Mouse (Mus musculus) 3T3-L1 (cell line): Measurements from ENCODE around the gene Rragd.
A peak's percentile ranks its signal among the peaks of the same experiment; 100 is the strongest.
"Not testable (repeated sequence)": the region's sequence is repeated elsewhere in the genome, so short reads cannot be mapped to it uniquely, and the experiment has no call there.

Source experiments
- DNase-seq: peaks from one replicate; pipeline ENCODE4 v3.0.0-alpha.2; 2015; ENCODE audit warnings: low read depth, low spot score

Rragd gene

GRCm38 (mm10) chr4:32984801-32985675 lies 2.2 kb downstream of the Rragd start:
- no peak for DNase-seq

GRCm38 (mm10) chr4:32985684-32986083 lies 2.8 kb downstream of the Rragd start:
- no peak for DNase-seq

GRCm38 (mm10) chr4:32987006-32987405 lies 4.2 kb downstream of the Rragd start:
- no peak for DNase-seq

DNA sequence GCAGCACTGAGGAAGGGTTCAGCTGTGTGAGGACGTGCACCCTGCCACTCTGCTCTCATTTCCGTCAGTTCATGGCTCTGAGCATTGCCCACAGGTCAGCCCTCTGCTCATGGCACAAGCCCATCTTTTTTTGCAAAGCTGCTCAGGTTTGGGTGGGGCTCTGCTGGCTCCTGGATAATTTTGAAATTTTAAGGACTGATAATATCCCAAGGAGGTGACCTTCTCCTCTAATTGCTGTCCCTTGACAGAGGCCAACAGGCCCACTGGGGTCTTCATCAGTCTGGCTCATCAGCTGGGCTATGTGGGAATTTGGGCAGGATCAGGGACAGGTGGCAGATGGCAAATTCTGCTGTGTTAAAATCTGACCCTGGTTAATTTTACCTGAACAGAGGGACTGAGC lies 6.5 kb downstream of the Rragd start:
- no peak for DNase-seq

GRCm38 (mm10) chr4:32994168-32994567 lies 11.3 kb downstream of the Rragd start:
- DNase-seq: no peak

DNA sequence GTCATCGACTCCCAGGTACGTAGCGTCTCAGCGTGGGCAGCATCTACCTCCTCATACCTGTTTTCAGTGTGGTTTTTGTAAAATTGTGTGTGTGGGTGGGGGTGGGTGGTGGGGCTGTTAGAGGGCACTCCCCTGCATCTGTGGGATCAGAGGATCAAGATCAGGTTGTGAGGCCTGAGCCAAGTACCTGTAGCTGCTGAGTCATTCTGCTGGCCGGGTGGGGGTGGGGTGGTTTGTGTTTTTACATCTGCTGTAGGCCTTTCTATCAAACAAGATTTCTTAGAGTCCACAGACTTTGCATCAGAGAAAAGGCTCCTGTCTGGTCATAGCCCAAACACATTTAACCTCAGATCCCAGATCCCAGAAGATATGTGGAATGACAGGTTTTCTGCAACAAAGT lies 13.2 kb downstream of the Rragd start:
- DNase-seq: no peak

DNA sequence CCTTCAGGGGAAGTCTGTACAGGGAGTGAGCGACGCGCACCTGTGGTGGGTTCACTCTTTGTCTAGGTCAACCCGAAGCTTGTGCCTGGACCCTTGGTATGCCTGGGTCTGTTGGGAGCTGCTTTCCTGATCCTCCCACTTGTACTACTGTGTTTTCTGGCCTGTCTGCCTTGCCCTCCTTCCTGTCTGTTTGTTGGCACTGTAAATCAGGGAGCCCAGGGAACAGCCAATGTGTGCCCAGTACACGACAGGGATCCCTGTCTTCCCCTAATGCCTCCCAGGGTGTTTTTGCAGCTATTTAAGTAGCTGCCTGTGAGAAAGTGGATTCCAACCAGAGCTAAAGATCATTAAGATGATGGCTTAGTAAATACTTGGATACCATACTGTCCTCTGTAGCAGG lies 14.7 kb downstream of the Rragd start:
- no peak for DNase-seq

- no peak for DNase-seq
These were observed 16.2 kb downstream of the Rragd start for GRCm38 (mm10) chr4:32998996-32999395.

- DNase-seq: no peak
These were observed 19.2 kb downstream of the Rragd start for GRCm38 (mm10) chr4:33002081-33002480.

GRCm38 (mm10) chr4:33005595-33006470 lies 23.0 kb downstream of the Rragd start:
- not testable (repeated sequence) for DNase-seq

- DNase-seq: no peak
These were observed 24.0 kb downstream of the Rragd start for GRCm38 (mm10) chr4:33006844-33007243.

DNA sequence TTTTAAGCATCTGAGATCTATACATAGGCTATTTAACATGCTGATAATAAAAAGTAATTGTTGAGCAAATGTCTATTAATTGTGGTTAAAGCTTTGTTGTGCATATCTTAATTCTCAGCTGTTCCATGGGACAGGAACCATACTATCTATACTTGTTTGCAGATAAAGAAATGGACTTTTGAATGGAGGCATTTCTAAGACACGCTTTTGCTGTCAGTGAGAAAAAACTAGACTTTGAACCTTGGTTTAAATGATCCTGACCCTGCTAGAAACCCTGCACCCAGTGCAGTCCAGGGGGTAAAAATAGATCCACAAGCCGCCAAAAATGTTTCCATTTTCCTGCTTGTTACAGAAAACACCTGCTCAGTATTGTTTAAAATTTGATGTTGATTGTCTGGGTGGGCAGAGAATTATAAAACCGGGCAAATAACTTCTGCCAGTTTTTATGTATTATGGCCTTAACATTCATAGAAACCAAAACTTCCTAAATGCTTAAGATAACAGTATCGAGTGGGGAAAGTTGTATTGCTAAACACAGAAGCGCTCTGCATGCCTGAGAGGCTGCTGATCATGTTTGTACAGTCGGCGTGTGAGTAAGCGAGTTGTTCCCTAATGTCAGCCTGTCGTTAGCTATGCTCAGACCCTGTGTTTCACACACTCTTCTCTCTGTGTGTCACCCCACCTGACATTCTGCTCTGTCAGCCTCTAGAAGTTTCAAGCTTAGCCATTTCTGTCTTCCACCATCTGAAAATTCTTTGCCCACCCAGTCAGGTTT lies 24.8 kb downstream of the Rragd start:
- no peak for DNase-seq

DNA sequence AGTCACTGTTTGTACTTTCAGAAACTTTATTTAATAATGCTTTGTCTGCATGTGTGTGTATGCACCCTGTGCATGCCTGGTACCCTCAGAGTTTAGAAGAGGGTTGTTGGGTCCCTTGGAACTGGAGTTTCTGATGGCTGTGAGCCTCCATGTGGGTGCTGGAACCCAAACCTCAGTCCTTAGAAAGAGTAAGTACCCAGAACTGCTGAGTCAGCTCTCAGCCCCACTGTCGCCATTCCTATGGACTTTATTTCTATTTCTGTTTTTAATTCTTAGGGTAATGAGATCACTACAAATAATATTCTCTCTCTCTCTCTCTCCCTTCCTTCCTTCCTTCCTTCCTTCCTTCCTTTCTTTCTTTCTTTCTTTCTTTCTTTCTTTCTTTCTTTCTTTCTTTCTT lies 27.2 kb downstream of the Rragd start:
- DNase-seq: no peak

DNA sequence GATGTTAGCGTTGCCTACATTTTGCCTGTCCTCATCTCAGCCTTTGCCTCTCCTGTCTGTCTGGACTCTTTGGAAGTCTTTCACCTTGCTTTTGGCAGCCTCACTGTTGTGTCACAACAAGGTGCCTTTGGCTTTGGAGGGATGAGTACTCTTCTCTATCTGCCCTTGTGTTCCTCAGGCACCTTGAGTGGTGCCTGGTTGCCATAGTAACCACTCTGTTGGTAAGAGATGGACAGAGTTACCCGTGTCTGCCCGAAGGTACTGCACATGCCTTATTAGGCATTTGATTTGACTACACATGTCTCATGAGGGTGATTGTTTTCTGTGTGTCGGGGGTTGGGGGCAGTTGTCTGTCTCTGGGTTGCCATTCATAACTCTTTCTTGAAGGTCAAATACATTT lies 29.6 kb downstream of the Rragd start:
- DNase-seq: no peak

GRCm38 (mm10) chr4:33018361-33018999 lies 35.6 kb downstream of the Rragd start:
- DNase-seq: peak; percentile 95

- no peak for DNase-seq
These were observed 41.6 kb downstream of the Rragd start for GRCm38 (mm10) chr4:33024420-33024819.

GRCm38 (mm10) chr4:33029104-33029503 lies 46.3 kb downstream of the Rragd start:
- DNase-seq: no peak

GRCm38 (mm10) chr4:33030264-33031194 lies 47.7 kb downstream of the Rragd start:
- DNase-seq: peak; percentile 51

GRCm38 (mm10) chr4:33031195-33031960 lies 48.5 kb downstream of the Rragd start, which contains the start of gene Ube2j1:
Gene Ube2j1 (plus strand): TSS chr4:33031416.
- peak; percentile 69 for DNase-seq
